Mouse (Mus musculus) heart, postnatal 14 days (tissue): ENCODE results near the gene Ski. TPM values are rescaled to one million over a fixed set of nuclear protein-coding genes. Genes with fewer than 3 reads are reported as not detected.

Experiments
- DNase-seq, 2 experiments: peaks; one replicate each; pipeline ENCODE4 v3.0.0; 2021 to 2022
- intact Hi-C: fragments of 180-260 bp; cut with DNase I; formaldehyde crosslinking; loops from one replicate; pipeline ENCODE4 v1.15.1; 2025
- total RNA-seq, 2 experiments: library from RNA; stranded (reverse); gene quantifications; 2 replicates each; pipeline ENCODE4 v1.2.3; 2021

The Ski gene
- total RNA-seq, 2 experiments from 2014 or later, result 65.0 to 65.3 TPM

DNA sequence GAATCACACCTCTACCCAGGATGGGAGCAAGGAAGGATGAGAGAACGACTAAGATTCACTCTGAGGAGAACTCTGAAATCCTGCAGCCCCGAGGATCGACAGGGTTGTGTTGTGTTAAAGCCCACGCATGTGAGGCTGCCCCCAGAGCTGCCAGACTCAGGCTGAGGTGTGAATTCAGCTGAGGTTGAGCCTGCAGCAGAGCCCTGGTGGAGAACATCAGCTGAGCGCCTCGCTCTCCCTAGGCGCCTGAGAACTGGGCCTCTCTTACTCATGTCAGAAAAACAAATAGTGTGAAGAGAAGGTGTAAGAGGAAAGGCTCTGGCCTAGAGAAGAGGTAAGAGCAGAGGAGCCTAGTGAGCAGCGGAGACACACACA, 63.9 kb downstream of the Ski start:
- intact Hi-C loops, result no loop called here

DNA sequence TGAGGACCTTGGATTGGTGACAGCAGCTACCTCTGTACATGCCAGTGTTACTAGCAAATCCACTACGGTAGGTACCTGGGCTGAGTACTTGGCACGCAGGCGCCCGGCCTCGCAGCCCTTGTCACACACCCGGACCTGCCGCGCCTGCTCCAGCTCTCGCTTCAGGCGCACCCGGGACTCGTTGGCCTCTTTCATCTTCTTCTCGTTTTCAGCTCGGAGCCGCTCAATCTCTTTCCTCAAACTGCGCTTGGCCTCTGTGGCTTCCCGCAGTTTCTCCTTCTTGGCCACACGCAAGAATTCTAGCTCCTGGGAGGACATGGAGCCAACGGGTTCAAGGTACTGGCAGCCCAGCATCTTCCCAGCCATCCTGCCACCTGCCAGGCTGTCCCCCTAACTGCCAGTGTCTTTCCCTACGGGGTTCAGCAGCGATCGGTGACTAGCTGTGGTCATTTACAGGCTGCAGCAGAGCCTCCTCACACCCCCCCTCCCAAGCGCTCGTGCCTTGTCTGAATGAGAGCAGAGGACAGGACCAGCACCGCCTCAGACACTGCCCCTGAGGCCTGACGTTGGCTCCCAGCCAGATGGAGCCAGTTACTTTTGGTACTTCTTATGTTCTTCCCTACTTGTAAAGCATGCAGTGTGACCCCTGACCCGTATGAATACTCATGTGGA, 64.4 kb downstream of the Ski start:
- intact Hi-C loops, result no loop called here
- DNase-seq, result no peak

More for the DNA sequence above, 63.9 kb downstream of the Ski start:
- DNase-seq, result no peak

DNA sequence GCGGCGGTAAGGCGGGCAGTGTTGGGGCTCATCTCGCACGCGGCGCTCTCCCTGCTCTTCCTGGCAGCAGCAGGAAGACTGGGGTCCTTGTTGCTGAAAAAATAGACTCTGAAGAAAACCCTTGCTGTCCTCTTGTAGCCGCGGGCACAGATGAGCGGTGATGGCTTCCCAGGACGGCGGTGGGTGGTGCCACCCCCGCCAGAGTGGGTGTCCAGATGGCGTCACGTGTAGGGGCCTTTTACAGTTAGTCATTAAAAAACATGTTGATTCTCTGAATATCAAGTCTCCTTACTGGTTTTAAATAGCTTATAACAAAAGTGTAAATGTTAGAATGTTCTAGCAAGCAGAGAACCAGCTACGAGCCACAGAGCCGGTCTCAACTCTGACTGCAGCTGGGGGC, 65.7 kb downstream of the Ski start:
- DNase-seq, result no peak
- intact Hi-C loops, result no loop called here

DNA sequence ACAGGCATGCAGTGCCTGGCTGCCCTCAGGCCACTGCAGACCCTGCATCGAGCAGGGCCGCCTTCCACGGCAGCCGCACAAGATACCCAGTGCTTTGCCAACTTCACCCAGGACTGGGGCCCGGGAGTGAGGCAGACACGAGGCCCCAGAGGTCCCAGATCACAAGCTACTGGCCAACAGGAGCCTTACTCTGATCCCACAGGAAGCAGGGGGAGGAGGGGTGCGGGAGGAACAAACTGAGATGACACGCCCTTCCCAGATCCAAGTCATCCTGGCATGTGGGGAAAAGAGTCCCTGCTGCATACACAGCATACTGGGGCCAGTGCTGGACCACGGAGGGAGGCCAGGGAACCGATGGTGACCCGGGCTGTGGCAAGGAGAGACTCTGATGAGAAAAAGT, 67.4 kb downstream of the Ski start:
- peak; percentile 47 to 51 for DNase-seq
- intact Hi-C loops, result no loop called here

DNA sequence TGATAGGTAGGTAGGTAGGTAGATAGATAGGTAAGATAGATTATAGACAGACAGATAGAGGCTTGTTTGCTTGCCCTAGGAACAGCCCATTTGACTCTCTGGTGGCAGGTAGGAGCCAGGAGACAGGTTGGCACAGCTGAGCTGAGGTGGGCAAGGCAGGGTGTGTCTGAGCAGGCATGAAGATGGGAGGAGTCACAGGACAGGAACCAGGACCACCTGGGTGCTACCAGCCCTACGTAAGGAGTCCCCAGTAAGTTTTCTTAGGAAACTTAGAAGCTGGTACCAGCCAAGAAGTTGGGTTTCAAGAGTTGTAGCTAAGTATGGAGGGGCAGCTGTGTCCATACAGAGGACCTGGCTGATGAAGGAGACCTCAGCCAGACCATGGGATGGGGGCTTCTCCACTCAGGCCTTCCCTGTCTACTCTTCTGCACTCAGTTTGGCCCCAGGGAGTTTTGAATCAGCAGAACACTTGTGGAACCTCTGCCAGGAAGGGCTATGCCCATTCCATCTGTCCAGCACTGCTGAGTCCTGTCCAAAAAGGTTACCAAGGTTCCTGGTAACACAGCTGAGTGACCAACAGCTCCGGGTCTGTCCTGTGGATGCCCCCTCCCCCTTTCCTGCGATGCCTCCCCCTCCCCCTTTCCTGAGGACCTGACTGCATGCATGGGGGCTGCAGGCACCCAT, 68.9 kb downstream of the Ski start:
- DNase-seq, result no peak
- intact Hi-C loops, result no loop called here

DNA sequence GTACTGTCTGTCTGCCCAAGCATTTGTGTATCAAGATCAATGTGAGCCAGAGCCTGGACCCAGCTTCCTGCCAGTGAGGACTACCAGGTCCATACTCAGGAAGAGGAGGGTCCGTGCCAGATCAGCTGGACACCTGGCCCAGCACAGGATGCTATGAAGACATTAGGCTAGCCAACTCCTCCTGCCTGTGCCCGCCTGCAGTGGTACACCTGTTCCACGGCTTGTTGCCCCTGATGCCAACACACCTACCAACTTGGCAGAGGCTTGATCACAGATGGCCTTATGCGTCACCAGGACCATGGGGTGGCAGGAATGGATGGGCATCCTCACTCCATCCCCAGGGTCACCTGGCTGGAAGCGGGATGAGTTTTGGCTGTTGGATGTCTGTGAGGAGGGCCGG, 69.9 kb downstream of the Ski start:
- intact Hi-C loops, result loop anchor here (1.0 kb wide), 1 partner anchor 9 kb away; no protein-coding TSS in a partner anchor
- no peak for DNase-seq

DNA sequence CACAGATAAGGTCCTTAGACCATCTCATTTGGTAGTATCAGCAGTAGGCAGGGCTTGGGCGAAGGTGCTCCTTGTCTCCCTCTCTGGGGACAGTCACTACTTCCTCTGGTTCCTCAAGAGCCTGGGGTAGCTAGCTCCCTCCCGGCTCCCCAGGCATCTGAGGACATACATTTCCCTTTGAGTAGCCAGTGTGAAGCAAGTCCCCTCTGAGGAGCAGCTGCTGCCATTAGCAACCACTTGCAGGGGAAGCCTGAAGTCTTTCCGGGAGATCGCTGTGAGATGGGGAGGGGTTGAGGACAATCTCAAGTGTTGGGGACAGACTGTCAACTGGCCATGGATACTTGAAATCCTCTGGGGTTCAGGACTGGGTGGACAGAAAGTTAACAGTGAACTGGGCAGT, 70.5 kb downstream of the Ski start:
- peak in 1 of 2 experiments; percentile 33 for DNase-seq

DNA sequence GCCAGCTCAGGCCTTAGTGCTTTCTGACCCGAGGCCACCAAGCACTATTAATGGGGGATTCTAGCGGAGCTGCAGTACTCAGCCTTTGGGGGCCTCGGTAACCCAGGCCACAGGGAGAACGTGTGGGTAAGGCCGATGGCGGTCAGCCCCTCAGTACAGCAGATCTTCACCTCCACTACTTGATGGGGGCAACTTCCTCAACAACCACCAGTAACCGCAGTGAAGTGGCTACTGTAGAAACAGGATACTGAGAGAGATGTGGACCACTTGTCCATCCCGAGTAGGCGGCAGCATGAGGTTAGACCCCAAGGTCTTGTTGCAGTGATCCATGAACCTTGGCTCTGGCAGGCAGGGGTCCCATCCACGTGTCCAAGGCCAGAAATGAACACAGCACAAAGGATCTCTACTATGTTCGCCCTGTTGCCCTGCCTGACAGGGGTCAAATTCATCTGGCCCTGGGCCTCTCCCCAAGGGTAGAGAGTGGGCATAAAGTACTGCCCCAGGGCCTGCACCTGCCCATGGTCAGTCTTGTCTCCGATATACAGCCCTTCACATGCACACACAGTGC, 71.1 kb downstream of the Ski start:
- DNase-seq, result no peak
- intact Hi-C loops, result no loop called here

More for the DNA sequence above, 70.5 kb downstream of the Ski start:
- intact Hi-C loops, result loop anchor here (1.0 kb wide), 1 partner anchor 9 kb away; no protein-coding TSS in a partner anchor

DNA sequence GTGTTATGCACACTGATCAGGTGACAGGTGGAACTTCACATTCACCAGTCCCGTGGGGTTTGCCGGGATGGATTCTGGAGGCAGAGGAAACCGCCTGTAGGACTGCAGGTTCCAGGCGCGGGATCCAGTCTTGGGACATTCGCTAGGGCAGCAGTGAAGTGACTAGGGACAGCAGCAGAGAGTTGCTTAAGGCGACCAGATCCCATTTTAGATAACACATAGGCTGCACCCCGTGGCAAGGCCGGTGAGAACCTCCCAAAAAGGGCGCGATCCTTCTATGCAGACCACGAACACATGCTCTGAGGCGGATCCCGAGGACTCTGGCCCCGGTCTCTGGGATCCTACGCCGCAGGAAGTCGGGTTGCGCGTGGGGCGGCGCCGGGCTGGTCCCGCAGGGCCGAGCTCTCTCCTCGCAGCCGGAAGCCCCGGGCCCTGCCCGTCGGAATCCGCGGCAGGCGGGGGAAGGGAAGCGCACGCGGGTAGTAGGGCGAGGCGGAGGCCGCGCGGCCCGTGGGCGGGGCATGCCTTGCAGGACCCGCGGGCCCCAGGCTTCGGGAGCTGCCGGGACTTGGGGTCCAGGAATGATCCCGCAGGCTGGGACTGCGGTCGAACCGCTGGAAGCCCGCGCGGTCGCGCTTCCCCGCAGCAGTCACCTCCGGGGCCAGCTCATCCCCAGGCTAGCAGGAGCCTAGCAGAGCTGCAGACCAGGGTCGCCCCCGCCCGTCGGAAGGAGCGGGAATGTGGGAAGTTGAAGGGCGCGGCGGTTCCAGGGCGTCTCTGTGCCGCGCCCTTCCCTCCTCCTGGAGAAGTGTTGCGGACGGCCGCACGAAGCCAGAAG, 71.9 kb downstream of the Ski start:
- intact Hi-C loops, result loop anchor here (1.0 kb wide), 1 partner anchor 71 kb away; no protein-coding TSS in a partner anchor
- DNase-seq, result peak; percentile 95

DNA sequence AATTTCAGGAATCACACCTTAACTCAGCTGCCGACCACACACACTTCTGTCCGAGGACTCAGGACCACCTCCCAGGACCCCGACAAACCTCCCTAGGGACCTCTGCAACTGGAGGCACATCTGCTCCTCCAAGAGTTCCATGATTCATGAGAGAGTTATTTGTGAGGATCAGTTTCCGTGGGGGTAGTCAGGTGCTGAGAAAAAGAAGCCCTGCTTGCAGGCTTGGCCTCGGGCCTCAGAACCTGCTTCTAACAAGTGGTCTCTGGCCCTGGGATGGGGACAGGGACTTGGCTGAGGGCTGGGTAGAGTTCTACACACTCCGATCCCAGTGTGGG, 72.5 kb downstream of the Ski start:
- no peak for DNase-seq
- intact Hi-C loops, result loop anchor here (1.0 kb wide), 1 partner anchor 71 kb away; no protein-coding TSS in a partner anchor

DNA sequence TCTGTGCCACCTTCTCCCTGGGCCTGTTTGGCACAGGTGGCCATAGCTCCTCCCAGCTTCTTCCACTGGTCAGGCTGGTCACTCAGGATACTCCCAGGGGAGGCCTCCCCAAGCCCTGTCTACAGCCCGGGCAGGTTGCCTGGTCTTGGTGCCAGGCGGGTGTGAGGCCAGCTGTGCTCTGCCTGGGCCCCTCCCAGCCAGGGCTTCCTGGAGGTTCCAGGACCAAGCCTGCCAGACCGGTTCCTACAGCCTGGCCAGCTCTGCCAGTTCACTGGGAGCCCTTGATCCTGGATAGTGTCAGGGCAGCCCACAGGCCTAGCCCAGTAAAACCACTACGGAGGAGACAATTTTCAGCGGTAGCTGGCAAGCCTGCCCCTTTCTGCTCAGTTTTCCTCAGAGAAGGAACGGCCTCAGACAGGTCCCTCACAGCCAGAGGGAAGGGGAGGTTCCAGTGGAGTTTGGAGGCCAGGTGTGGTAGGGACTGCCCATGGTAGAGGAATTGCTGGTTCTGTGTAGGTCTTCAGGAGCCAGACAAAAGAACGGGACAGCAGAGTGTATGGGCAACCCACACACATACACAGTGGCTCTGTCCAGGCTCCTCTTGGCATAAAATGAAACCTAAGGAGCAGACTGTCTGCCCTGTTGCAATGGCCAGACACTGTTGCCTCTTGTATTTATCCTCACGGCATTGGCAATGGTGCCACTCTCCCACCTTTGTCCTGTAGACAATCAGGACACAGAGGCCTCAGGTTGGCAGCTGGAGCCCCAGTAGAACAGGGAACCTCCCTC, 73.3 kb downstream of the Ski start:
- intact Hi-C loops, result no loop called here
- DNase-seq, result peak; percentile 72 to 83

DNA sequence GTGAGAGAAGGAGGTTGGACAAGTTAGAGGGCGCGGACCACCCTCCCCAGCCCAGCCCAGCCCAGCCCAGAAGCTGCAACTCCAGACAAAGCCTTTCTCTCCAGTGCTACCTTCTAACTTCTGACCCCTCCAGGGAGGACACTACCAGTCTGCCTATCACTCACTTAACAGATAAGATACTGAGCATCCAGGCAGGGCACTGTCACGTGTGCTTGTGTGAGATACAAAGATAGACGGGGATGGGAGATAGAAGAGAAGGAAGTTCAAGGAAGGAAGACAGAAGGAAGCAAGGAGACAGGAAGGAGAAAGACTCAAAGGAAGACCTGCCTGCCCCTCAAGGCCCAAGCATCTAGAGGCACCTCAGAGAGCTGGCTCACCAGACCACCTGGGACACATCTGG, 73.9 kb downstream of the Ski start:
- intact Hi-C loops, result no loop called here
- no peak for DNase-seq

DNA sequence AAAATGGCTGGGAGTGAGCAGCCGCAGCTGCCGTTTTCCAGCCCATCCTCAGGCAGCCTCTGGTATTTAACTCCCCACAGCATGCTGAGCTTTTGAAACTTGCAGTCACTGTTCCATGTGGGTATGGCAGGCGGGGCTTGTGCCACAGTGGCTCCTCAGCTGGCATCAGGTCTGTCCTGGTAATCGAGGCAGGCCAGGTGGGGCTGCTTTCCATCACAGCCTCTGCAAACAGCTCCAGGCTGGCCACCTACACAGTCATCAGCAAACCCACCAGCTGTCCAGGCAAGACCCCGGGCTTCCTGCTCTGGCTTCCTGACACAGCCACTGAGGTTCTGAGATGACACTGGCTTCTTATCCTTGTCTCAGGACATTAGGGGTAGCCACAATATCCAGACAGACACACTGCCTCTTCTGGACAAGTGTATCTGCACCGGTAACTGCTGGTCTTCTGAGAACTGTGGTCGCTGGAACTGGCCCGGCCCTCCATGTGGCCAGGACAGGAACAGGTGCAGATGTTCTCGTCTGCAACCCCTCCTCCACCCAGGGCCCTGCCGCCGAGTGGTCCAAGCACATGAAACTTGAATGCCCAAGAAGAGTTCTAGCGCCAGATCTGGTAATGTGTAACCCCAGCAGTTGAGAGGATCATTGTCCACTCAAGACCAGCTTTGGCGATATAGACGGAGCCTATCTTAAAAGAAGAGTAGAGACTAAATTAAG, 76.1 kb downstream of the Ski start:
- intact Hi-C loops, result no loop called here
- no peak for DNase-seq

DNA sequence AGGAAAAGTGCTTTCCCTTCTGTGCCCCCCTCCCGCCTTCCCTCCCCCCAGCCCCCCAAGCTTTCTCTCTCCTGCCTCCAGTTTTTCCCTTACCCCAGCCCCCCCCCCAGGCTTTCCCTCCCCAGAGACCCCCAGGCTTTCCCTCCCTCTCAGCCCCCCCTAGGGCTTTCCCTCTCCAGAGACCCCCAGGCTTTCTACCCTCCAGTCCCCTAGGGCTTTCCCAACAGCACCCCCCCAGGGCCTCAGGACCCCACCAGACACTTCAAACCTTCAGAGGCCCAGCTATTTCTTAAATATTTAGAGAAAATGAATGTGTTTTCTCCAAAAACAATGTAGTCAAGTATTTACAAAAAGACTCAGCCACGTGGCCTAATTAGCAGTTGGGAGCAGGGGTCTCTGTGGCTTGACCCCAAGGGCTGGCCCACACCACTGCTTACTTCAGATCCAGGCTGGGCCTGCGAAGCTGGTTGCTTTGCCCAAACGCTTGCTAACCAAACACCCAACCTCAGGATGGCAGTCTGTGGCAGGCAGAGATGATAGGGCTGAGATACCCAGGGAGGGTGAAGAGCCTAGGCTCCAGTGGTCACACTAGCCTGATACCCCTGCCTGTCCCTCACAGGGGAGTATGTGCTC, 77.7 kb downstream of the Ski start:
- intact Hi-C loops, result no loop called here
- no peak for DNase-seq

DNA sequence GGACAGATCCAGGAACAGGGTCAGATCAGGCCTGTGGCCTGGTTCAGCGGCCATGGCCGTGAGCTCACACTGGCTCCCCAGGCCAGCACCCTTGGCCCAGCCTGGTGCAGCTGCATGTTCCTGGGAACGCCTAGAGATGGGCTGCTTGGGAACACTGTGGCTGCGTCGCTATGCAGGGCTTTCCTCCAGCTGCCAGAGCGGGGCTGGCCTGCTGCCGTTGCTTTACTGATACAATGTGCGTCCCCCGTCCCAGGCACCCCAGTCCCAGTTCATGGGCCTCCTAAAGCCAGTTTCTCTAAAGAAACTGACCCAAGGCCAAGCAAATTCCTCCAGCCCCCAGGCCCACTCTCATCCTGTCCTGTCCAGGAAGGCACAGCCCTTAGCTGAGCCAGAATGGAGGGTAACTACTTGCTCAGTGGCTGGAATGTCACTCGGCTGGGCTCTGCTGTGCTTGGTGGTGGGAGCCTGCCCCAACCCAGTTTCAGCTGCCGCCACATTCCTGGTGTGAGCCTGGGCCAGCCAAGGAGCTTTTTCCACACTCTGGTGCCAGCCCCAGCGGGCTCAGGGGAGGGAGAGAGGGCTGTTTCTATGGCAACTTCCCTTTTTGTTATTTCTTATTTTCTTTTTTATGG, 78.4 kb downstream of the Ski start:
- intact Hi-C loops, result no loop called here
- peak; percentile 80 to 85 for DNase-seq

DNA sequence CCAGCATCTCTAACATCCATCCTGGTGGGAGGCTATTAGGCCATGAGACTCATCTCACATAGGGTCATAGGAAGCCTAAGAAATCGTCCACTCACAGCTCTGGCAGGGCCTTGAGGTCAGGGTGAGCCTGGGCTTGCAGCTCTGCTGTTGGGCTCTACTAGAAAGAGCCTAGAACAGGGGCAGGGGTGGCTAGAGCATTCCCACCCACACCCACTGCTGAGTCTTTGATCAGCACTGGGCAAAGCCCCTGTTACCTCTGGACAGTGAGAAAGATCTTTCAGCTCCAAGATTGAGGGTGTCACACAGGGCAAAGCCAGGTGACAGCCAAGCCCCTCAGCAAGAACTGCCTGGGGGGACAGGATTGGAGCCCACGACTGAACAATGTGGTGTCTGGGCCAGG, 79.0 kb downstream of the Ski start:
- intact Hi-C loops, result no loop called here

DNA sequence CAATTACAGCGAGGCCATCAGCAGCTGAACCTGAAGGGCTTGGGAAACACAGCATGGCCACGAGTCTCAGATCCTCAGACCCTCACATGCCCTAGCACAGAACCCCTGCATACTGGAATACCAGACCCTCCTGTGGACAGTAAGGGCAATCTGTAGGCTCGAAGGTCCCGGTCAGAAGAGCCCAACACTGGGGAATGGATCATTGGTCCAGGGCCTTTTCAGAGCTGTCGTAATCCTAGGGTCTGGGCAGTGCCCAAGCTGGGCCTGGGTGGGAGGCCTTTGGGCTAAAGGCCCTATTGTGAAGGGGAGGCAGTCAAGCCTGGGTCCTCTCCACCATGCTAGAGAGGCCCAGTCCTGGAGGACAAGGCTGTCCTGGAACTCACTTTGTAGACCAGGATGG, 79.6 kb downstream of the Ski start:
- intact Hi-C loops, result no loop called here
- DNase-seq, result no peak

More for the DNA sequence above, 79.0 kb downstream of the Ski start:
- no peak for DNase-seq

DNA sequence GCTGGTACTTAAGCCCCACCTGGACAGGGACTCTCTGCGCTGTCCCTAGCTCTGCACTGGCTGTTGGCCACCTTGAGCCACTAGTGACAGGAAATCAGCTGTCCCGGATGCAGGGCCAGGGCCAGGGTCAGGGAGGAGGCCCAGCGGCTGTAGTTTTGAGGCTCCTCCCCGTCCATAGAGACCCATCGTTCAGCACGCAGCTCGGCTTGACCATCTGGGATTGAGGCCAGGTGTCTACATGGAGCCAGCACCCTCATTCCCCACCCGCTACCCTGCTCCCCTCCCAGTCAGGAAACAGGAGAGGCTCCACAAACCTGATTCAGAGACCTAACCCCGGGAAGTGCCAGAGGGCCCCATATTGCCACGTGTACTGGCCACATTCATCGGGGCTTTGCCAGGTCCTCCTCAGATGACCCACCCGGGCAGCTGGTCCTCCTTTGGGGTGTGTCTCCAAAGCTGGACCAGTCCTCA, 81.6 kb downstream of the Ski start:
- DNase-seq, result peak; percentile 81 to 82
- intact Hi-C loops, result no loop called here
